Mouse (Mus musculus) liver, embryonic 16.5 days (tissue): ENCODE measurements around the gene Zfp648. TPM values are rescaled to one million over a fixed set of nuclear protein-coding genes. Genes with fewer than 3 reads are reported as not detected.

Source experiments
- ATAC-seq: fragments of 200-750 bp; cut with Nextera tagmentation; 2 replicates; pipeline ENCODE4 v1.8.0; 2017; ENCODE audit warnings: low read depth, mild to moderate bottlenecking, moderate number of reproducible peaks, moderate library complexity
- H3K27ac ChIP-seq: fragments of 300-500 bp; sonication (generic); 2 replicates; pipeline ENCODE4 v1.5.1; 2014; ENCODE audit warnings: mild to moderate bottlenecking, low read length
- H3K27me3 ChIP-seq: fragments of 300-500 bp; sonication (generic); 2 replicates; pipeline ENCODE4 v1.6.1; 2014; ENCODE audit warnings: low read depth, low read length, mixed read lengths; ENCODE audit not compliant: control insufficient read depth, insufficient read depth
- H3K36me3 ChIP-seq: fragments of 300-500 bp; sonication (generic); 2 replicates; pipeline ENCODE4 v1.6.1; 2014; ENCODE audit warnings: mild to moderate bottlenecking; ENCODE audit not compliant: control insufficient read depth, insufficient read depth
- H3K4me1 ChIP-seq: fragments of 300-500 bp; sonication (generic); 2 replicates; pipeline ENCODE4 v1.6.1; 2014; ENCODE audit warnings: low read depth, low read length, mixed read lengths; ENCODE audit not compliant: control insufficient read depth
- H3K4me2 ChIP-seq: fragments of 300-500 bp; sonication (generic); 2 replicates; pipeline ENCODE4 v1.6.1; 2014; ENCODE audit warnings: low read depth, low read length, mixed read lengths
- H3K4me3 ChIP-seq: fragments of 300-500 bp; sonication (generic); 2 replicates; pipeline ENCODE4 v1.5.1; 2014; ENCODE audit warnings: low read depth, mild to moderate bottlenecking, low read length
- H3K9ac ChIP-seq: fragments of 300-500 bp; sonication (generic); 2 replicates; pipeline ENCODE4 v1.6.1; 2014; ENCODE audit warnings: low read depth, low read length
- H3K9me3 ChIP-seq: fragments of 300-500 bp; sonication (generic); replicated peaks from 2 replicates; pipeline ENCODE4 v1.6.1; 2016; ENCODE audit warnings: low read length; ENCODE audit not compliant: control insufficient read depth
- whole genome bisulfite sequencing: fragments of 180-500 bp; shearing (Covaris S2); extraction: QIAGEN DNeasy Blood & Tissue Kit; methylation state at CpG from one replicate; pipeline ENCODE4 v1.1.7; 2014; ENCODE audit not compliant: insufficient replicate concordance; 5-methylcytosine and 5-hydroxymethylcytosine counted together
- polyA plus RNA-seq: library from polyadenylated mRNA; unstranded; fragments of >200 nt; fragmentation: Nextera tagmentation; extraction: Ambion mirVana; gene quantifications from 2 replicates; pipeline ENCODE4 v1.2.1, GENCODE M21; 2015

The Zfp648 gene
- polyA plus RNA-seq, 1 experiment from 2014 or later: not detected

DNA sequence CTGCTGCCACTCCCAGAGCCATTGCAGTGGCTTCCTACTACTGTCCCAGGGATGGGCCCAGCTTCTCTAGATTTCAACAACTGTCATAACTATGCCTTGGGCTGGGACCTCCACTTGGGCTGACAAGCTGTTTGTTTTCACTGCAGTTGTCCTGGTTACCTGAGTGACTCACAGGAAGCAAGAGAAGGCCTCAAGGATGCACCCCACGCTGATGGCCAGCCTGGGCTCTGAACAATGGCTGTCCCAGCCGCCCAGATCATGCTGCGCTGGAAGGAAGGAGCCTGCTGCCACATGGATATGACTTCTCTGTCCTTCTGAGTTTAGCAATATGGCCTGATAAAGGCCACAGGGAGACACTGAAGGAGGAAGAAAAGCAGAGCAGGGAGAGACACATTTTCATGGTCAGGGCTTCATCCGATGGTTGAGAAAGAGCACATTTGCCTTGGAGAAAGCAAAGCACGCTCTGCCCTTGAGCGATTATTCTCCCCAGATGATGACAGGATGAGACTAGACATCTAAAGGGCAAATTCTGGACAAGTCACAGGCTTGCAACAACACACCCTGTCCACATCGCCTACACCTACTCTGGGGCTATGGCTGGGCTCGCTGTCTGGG, 22.3 kb upstream of the Zfp648 start:
- Histone ChIP-seq H3K36me3 (no peaks in the 10 kb centered on the region), H3K27me3 (no peaks in the 10 kb centered on the region), H3K27ac (no peak overlapping the region), H3K4me1 (no peaks in the 10 kb centered on the region), H3K9ac (no peak overlapping the region), H3K9me3 (no peaks in the 10 kb centered on the region), H3K4me3 (no peak overlapping the region), H3K4me2 (no peak overlapping the region)
- no peak for ATAC-seq
- 62% methylated on average over 8 of the region's 8 CpGs for WGBS

DNA sequence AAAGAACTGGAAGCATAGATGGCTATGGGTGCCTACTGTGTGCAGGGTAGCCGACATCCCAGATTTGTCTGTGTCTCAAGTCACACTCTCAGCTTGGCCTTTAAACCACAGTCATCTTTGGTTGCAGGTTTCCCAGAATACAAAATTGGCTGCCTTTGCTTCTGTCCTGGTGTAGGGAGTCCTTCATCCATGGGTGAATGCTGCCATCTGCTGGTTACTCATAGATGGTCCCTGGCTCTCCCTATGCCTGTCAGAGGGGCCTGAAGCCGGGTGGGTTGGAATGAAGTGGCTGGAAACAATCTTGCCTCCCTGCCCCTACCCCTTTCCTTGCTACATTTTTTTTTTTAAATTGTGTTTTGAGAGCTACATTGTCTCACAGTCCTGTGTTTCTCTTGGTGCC, 20.0 kb upstream of the Zfp648 start:
- Histone ChIP-seq H3K27me3 (no peaks in the 10 kb centered on the region), H3K4me3 (no peak overlapping the region), H3K9ac (no peak overlapping the region), H3K27ac (no peak overlapping the region), H3K36me3 (no peaks in the 10 kb centered on the region), H3K4me2 (no peak overlapping the region), H3K9me3 (no peaks in the 10 kb centered on the region), H3K4me1 (no peaks in the 10 kb centered on the region)
- ATAC-seq: peak; percentile 66
- 23% methylated on average over 2 of the region's 2 CpGs for WGBS

DNA sequence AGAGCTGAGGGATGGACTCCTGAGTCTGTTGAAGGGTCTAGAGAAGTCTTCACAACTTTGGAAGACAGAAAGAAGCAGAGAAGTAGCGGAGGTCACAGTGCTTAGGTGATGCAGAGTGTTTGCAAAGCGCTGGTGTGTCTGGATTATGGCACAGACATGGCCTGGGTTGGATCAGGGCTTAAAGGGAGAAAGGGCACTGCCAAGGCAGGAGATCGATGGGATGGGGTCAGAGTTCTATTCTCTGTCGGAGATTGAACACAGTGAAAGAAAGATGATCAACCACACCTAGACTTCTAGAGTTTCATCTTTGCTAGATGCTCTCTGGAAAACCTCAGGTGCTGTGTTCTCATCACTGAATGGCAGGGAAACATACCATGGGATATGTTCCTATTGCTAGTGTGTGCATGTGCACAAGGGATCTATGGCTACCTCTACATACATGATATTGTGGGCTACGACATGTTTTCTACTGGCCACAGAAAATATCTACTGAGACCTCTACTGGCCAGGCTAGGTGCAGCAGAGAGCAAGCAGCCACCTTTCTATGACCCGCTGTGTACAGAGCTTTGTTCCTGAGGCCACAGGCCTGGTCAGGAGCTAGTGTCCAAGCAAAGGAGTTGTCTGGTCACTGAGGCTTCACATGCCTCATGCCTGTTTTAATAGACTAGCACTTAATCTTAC, 18.5 kb upstream of the Zfp648 start:
- Histone ChIP-seq H3K27ac (no peak overlapping the region), H3K27me3 (no peaks in the 10 kb centered on the region), H3K4me1 (no peaks in the 10 kb centered on the region), H3K9ac (no peak overlapping the region), H3K4me2 (no peak overlapping the region), H3K4me3 (no peak overlapping the region), H3K36me3 (no peaks in the 10 kb centered on the region), H3K9me3 (no peaks in the 10 kb centered on the region)
- no peak for ATAC-seq
- WGBS: 52% methylated on average over 6 of the region's 6 CpGs

DNA sequence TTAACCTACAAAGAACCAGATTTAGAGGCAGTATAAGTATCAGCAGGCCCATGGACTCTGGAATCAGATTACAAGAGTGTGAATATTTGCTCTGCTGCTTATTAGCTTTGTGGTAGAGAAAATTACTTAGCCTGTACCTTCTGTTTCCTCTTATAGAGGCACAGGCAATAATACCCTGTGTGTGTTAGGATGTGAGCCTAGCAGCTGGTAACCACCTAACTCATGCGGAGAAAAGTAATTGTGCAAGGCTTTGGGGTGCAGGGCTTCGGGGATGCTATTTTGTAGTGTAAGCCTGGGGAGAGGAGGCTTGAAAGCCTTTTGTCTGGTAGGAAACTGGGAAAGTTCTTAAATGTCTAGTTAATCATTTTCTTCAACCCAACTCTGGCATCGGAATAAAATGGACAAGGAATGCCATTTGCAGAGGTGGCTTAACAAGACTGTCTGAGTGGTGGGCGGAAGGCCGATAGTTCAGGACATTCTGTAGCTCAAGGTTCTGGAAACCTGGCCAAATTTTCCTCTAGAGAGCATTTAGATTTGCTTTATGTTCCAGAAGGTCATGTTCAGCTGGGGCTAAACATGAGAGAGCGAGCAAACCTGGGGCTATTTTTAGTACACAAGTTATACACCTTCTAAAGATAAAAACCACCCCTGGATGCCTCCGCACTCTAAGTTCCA, 17.8 kb upstream of the Zfp648 start:
- ATAC-seq: no peak
- Histone ChIP-seq H3K9ac (no peak overlapping the region), H3K27me3 (no peaks in the 10 kb centered on the region), H3K4me3 (no peak overlapping the region), H3K36me3 (no peaks in the 10 kb centered on the region), H3K4me2 (no peak overlapping the region), H3K9me3 (no peaks in the 10 kb centered on the region), H3K4me1 (no peaks in the 10 kb centered on the region), H3K27ac (no peak overlapping the region)
- 69% methylated on average over 7 of the region's 7 CpGs for WGBS

DNA sequence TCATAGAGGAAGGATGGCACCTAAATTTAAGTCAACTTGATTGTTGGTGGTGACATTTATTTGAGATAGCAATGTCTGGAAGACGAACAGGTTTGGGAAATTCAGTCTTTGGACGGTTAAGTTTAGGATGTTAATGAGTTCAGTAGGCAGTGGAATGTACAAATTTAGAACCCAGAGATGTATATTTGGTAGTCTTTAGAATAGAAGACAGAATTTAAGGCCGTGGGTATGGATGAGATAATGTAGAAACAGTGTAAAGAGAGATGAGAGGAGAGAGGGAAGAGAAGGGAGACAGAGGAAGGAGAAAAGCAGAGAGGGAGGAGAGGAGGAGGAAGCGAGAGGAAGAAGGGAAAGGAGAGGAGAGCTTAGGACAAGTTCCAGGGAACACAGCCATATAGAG, 12.8 kb upstream of the Zfp648 start:
- Histone ChIP-seq H3K4me2 (no peak overlapping the region), H3K4me1 (no peaks in the 10 kb centered on the region), H3K9me3 (no peaks in the 10 kb centered on the region), H3K36me3 (no peaks in the 10 kb centered on the region), H3K27me3 (no peaks in the 10 kb centered on the region), H3K9ac (no peak overlapping the region), H3K4me3 (no peak overlapping the region), H3K27ac (no peak overlapping the region)
- no peak for ATAC-seq
- 48% methylated on average over 4 of the region's 4 CpGs for WGBS

DNA sequence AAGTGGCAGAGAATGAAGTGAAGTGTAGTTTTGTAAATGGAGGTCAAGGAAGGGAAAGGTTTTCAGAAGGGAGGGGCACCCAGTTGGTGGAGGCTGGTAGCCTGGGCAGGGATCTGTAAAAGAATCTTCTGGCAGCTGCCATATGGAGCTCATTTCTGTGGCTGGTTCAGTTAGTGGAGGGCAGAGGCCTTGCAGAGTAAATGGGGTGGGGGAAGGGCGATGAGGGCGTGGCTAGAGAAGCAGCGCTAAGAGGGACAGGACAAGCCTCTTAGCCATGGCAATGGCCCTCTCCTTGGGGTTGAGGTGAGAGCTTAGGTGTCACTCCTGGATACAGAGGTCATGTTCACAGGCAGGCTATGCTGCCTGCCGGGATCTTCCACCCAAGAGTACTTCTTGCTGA, 12.4 kb upstream of the Zfp648 start:
- Histone ChIP-seq H3K9me3 (no peaks in the 10 kb centered on the region), H3K4me1 (no peaks in the 10 kb centered on the region), H3K36me3 (no peaks in the 10 kb centered on the region), H3K27me3 (no peaks in the 10 kb centered on the region), H3K9ac (no peak overlapping the region), H3K4me2 (no peak overlapping the region), H3K4me3 (no peak overlapping the region), H3K27ac (no peak overlapping the region)
- ATAC-seq: no peak
- 49% methylated on average over 4 of the region's 4 CpGs for WGBS

DNA sequence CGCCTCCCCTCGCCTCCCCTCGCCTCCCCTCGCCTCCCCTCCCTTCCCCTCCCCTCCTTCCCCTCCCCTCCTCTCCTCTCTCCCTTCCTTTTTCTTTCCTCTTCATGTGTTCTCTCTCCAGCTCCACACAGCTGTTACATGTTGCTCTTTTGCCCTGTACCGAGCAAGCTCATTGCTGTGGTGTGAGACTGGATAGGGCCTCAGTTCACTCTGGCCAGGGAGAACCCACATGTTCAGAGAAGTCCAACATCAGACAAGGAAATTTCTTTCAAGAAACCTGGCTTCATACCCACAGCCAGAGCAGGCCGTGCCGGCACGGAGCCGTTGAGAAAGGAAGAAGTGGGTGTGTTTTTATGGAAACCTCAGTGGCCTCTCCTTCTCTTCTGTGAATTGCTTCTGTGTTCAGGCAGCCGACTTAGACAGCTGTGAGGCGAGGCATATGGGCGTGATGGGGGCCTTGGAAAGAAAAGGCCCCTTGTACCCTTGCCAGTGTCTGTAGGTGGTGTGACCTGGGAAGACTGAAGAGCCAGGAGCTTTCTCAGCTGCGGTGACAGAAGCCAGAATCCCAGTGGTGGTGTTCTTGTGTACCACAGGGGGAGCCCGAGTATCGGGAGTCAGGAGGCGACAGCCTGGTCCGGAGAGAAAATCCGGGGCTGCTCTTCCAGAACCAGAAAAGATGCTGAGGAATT, 11.0 kb upstream of the Zfp648 start:
- Histone ChIP-seq H3K27me3 (no peaks in the 10 kb centered on the region), H3K4me2 (no peak overlapping the region), H3K36me3 (no peaks in the 10 kb centered on the region), H3K4me3 (no peak overlapping the region), H3K27ac (no peak overlapping the region), H3K4me1 (no peaks in the 10 kb centered on the region), H3K9me3 (no peaks in the 10 kb centered on the region), H3K9ac (no peak overlapping the region)
- ATAC-seq: no peak
- WGBS: 53% methylated on average over 14 of the region's 18 CpGs

DNA sequence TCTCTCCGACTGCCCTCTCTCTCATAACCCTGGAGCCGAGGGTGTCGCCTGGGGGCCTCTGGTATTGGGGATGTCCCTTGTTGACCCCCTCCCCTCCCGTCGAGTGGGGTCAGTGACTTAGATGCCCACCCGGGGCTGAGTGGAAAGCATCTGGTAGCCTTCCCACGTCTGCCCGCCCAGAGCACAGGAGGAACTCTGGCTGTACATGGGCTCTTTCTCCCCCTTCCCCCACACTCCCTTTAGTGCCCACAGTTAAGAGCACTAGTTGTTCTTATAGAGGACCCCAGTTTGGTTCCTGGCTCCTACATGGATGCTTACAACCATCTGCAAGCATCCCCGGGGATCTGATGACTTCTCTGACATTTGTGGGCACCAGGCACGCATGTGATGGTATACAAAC, 2.1 kb upstream of the Zfp648 start:
- Histone ChIP-seq H3K4me3 (no peak overlapping the region), H3K4me1 (no peaks in the 10 kb centered on the region), H3K27ac (no peak overlapping the region), H3K9me3 (no peaks in the 10 kb centered on the region), H3K27me3 (peaks cover 8% of the 10 kb centered on the region), H3K4me2 (no peak overlapping the region), H3K36me3 (no peaks in the 10 kb centered on the region), H3K9ac (no peak overlapping the region)
- ATAC-seq: no peak
- 70% methylated on average over 10 of the region's 10 CpGs for WGBS

DNA sequence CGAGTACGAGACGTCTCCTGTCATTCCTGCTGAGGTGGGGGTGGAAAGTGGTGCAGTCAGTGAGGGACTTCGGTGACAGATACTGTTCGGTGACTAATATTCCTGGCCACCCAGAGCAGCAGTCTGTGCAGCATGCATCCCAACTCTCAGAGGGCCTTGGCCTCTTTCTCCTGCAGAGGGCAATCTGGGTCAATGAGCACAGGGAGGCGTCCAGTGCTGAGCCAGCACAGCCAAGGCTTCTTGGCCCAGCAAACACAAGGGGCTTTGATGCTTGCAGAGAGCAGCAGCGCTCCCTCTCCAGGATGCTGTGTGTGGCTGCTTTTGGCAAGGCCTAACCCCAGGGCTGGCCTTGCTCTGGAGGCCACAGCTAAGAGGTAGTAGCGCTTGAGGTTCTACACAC, 1.6 kb downstream of the Zfp648 start:
- ATAC-seq: no peak
- Histone ChIP-seq H3K27ac (no peak overlapping the region), H3K9me3 (no peaks in the 10 kb centered on the region), H3K27me3 (peaks cover 28% of the 10 kb centered on the region), H3K4me3 (no peak overlapping the region), H3K36me3 (no peaks in the 10 kb centered on the region), H3K4me1 (no peaks in the 10 kb centered on the region), H3K4me2 (no peak overlapping the region), H3K9ac (no peak overlapping the region)
- 64% methylated on average over 8 of the region's 8 CpGs for WGBS
